Mouse (Mus musculus) megakaryocyte, embryonic 14.5 days (primary cell): Measurements from ENCODE around the gene Nxpe3.

Experiments
- FLI1 ChIP-seq: IDR thresholded peaks from 2 replicates; pipeline ENCODE4 v1.6.1; 2012; ENCODE audit warnings: low read length, inconsistent platforms, mixed read lengths
- GATA1 ChIP-seq: IDR thresholded peaks from 3 replicates; pipeline ENCODE4 v1.6.1; 2012; ENCODE audit warnings: mixed read lengths, low read length, inconsistent platforms, borderline replicate concordance

DNA sequence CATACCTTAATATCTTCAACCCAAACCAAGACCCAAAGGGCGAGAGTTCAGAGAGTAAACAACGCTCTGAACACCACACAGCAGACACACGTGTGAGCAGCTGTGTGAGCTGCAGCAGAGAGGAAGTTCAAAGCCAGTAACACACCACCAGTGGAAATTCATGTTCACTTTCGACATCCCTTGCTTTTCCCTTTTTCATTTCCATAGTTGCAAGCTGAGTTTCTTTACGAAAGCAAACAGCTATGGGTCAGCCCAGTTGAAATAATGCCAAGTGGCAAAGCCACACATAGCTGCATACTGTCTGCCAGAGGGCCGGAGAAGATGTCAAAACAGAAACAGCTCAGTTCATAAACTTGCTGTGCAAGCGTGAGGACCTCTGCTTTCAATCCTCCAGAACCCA, 96.2 kb downstream of the Nxpe3 start:
- TF ChIP-seq GATA1: no peak
- TF ChIP-seq FLI1: no peak
